8 mouse cellular contexts compared by ENCODE assay signal in genomic region chr11:75655621-75656545, GRCm38 (mm10). TPM values are rescaled to one million over a fixed set of nuclear protein-coding genes. Genes with fewer than 3 reads are reported as not detected.
A peak's percentile ranks its signal among the peaks of the same experiment; 100 is the strongest.
DNase-seq lines count a peak whose midpoint lies in the region; ATAC-seq lines count a peak whose summit lies in the region.

No protein-coding gene starts in this region.

- peak; percentile 56 for DNase-seq in embryo, embryonic 10 days (ENCODE audit: low spot score)
- peak; percentile 78 for DNase-seq in liver, embryonic 11.5 days (ENCODE audit: low spot score)
- peak; percentile 64 for DNase-seq in naive thymus-derived CD4-positive, alpha-beta T cell, adult 2 months (ENCODE audit: low read depth)
- peak; percentile 69 for DNase-seq in splenic B cell, adult 2 months (ENCODE audit: low read depth, low spot score)

- ATAC-seq in erythroblast, adult 5-6 weeks (replicated peaks; ENCODE audit: low FRiP score, poor library complexity, severe bottlenecking): no peak
- peak; percentile 16 for ATAC-seq in granulocyte monocyte progenitor cell, adult 5-6 weeks (replicated peaks; ENCODE audit: poor library complexity, severe bottlenecking)
- peak; percentile 53 for ATAC-seq in intestine, embryonic 16.5 days
- peak; percentile 33 for ATAC-seq in liver, embryonic 11.5 days (replicated peaks; ENCODE audit: low FRiP score)

- no peaks in the 10 kb centered on the region for H3K9me3 ChIP-seq in erythroblast, embryonic 14.5 days (ENCODE audit: control insufficient read depth, low read length)
- no peaks in the 10 kb centered on the region for H3K9me3 ChIP-seq in intestine, embryonic 16.5 days (ENCODE audit: control insufficient read depth, low read length)
- no peaks in the 10 kb centered on the region for H3K9me3 ChIP-seq in liver, embryonic 11.5 days (ENCODE audit: control insufficient read depth, low read length)

- peak overlapping the region; percentile 86 for H3K27ac ChIP-seq in intestine, embryonic 16.5 days (ENCODE audit: low read length)
- H3K27ac ChIP-seq in liver, embryonic 11.5 days (ENCODE audit: low read depth, low read length): peak overlapping the region; percentile 94

- peak overlapping the region; percentile 86 for H3K9ac ChIP-seq in intestine, embryonic 16.5 days (ENCODE audit: low read depth, low read length)
- peak overlapping the region; percentile 84 for H3K9ac ChIP-seq in liver, embryonic 11.5 days (ENCODE audit: low read depth, low read length)

- H3K27me3 ChIP-seq in erythroblast, embryonic 14.5 days (ENCODE audit: control insufficient read depth): no peaks in the 10 kb centered on the region
- H3K27me3 ChIP-seq in intestine, embryonic 16.5 days (replicated peaks; ENCODE audit: control insufficient read depth, insufficient read depth, low read length): no peaks in the 10 kb centered on the region
- no peaks in the 10 kb centered on the region for H3K27me3 ChIP-seq in liver, embryonic 11.5 days (replicated peaks; ENCODE audit: control insufficient read depth, insufficient read depth, low read length)
- H3K27me3 ChIP-seq in splenic B cell, adult 2 months (ENCODE audit: control insufficient read depth, insufficient read depth, low read length, poor library complexity, severe bottlenecking): no peaks in the 10 kb centered on the region

- under 1% methylated on average over 78 of the region's 78 CpGs for WGBS in intestine, embryonic 16.5 days
- WGBS in liver, embryonic 11.5 days: 1% methylated on average over 78 of the region's 78 CpGs

- peak overlapping the region; percentile 80 for H3K4me3 ChIP-seq in erythroblast, embryonic 14.5 days (replicated peaks)
- H3K4me3 ChIP-seq in intestine, embryonic 16.5 days (ENCODE audit: low read length): peak overlapping the region; percentile 81
- H3K4me3 ChIP-seq in liver, embryonic 11.5 days (ENCODE audit: low read depth, low read length): peak overlapping the region; percentile 76

- H3K36me3 ChIP-seq in erythroblast, embryonic 14.5 days (ENCODE audit: control insufficient read depth): peaks cover 38% of the 10 kb centered on the region
- peaks cover 14% of the 10 kb centered on the region for H3K36me3 ChIP-seq in intestine, embryonic 16.5 days (ENCODE audit: control insufficient read depth, insufficient read depth, low read length)
- peaks cover 20% of the 10 kb centered on the region; the same call in 1 of the 2 replicates for H3K36me3 ChIP-seq in liver, embryonic 11.5 days (ENCODE audit: control insufficient read depth, insufficient read depth, low read length)
- H3K36me3 ChIP-seq in splenic B cell, adult 2 months (ENCODE audit: control insufficient read depth, insufficient read depth, low read length, poor library complexity, severe bottlenecking): peaks cover 23% of the 10 kb centered on the region

- H3K4me1 ChIP-seq in erythroblast, embryonic 14.5 days (ENCODE audit: control insufficient read depth): peaks cover 65% of the 10 kb centered on the region
- H3K4me1 ChIP-seq in intestine, embryonic 16.5 days (ENCODE audit: control insufficient read depth, insufficient read depth, low read length): peaks cover 42% of the 10 kb centered on the region
- peaks cover 35% of the 10 kb centered on the region for H3K4me1 ChIP-seq in liver, embryonic 11.5 days (replicated peaks; ENCODE audit: control insufficient read depth, insufficient read depth, low read length)

- H3K4me2 ChIP-seq in intestine, embryonic 16.5 days (ENCODE audit: low read depth, low read length): peak overlapping the region; percentile 90
- peak overlapping the region; percentile 77 for H3K4me2 ChIP-seq in liver, embryonic 11.5 days

RNA-seq across cellular contexts. Expression of gene Myo1c, which starts 5.6 kb away (rescaled TPM):
- 2.4 and 2.6 TPM in 2 replicates for polyA plus RNA-seq in erythroblast, embryonic 14.5 days (2012)
- 4.2 and 8.2 TPM in 2 replicates for total RNA-seq in erythroblast, adult 5-6 weeks (2015; ENCODE audit: low replicate concordance)
- 6.0 and 17.1 TPM in 2 replicates for total RNA-seq in erythroblast, adult 5-6 weeks (2017; ENCODE audit: low replicate concordance)
- 21.2 and 22.1 TPM in 2 replicates for total RNA-seq in granulocyte monocyte progenitor cell, adult 5-6 weeks (2014; fragmentation: Nextera tagmentation)
- 9.7 and 14.8 TPM in 2 replicates for total RNA-seq in granulocyte monocyte progenitor cell, adult 5-6 weeks (2017)
- 45.5 and 51.2 TPM in 2 replicates for polyA plus RNA-seq in intestine, embryonic 16.5 days (2015; fragmentation: Nextera tagmentation; extraction: Ambion mirVana)
- polyA plus RNA-seq in liver, embryonic 11.5 days (2014; fragmentation: Nextera tagmentation; extraction: Ambion mirVana): 37.4 and 41.9 TPM in 2 replicates

RNA-seq across cellular contexts. Expression of gene Crk, which starts 23.2 kb away (rescaled TPM):
- polyA plus RNA-seq in erythroblast, embryonic 14.5 days (2012): 4.4 and 6.6 TPM in 2 replicates
- 10.2 and 16.1 TPM in 2 replicates for total RNA-seq in erythroblast, adult 5-6 weeks (2015; ENCODE audit: low replicate concordance)
- 11.8 and 26.3 TPM in 2 replicates for total RNA-seq in erythroblast, adult 5-6 weeks (2017; ENCODE audit: low replicate concordance)
- 23.8 and 31.7 TPM in 2 replicates for total RNA-seq in granulocyte monocyte progenitor cell, adult 5-6 weeks (2014; fragmentation: Nextera tagmentation)
- total RNA-seq in granulocyte monocyte progenitor cell, adult 5-6 weeks (2017): 33.2 and 38.1 TPM in 2 replicates
- 91.0 and 94.1 TPM in 2 replicates for polyA plus RNA-seq in intestine, embryonic 16.5 days (2015; fragmentation: Nextera tagmentation; extraction: Ambion mirVana)
- polyA plus RNA-seq in liver, embryonic 11.5 days (2014; fragmentation: Nextera tagmentation; extraction: Ambion mirVana): 70.4 and 71.1 TPM in 2 replicates

RNA-seq across cellular contexts. Expression of gene Inpp5k, which starts 25.1 kb away (rescaled TPM):
- polyA plus RNA-seq in erythroblast, embryonic 14.5 days (2012): 7.5 and 8.9 TPM in 2 replicates
- total RNA-seq in erythroblast, adult 5-6 weeks (2015; ENCODE audit: low replicate concordance): 67.3 and 73.2 TPM in 2 replicates
- 50.7 and 78.4 TPM in 2 replicates for total RNA-seq in erythroblast, adult 5-6 weeks (2017; ENCODE audit: low replicate concordance)
- total RNA-seq in granulocyte monocyte progenitor cell, adult 5-6 weeks (2014; fragmentation: Nextera tagmentation): 37.3 and 40.0 TPM in 2 replicates
- total RNA-seq in granulocyte monocyte progenitor cell, adult 5-6 weeks (2017): 26.0 and 35.6 TPM in 2 replicates
- polyA plus RNA-seq in intestine, embryonic 16.5 days (2015; fragmentation: Nextera tagmentation; extraction: Ambion mirVana): 20.8 and 21.9 TPM in 2 replicates
- 21.9 and 22.2 TPM in 2 replicates for polyA plus RNA-seq in liver, embryonic 11.5 days (2014; fragmentation: Nextera tagmentation; extraction: Ambion mirVana)

Comparison
In these comparisons a context has a peak if more than half of its experiments do, and no peak if none do; other contexts are left out.
1. RNA of gene Myo1c, which starts 5.6 kb away (polyA plus RNA-seq): 45.5 to 51.2 TPM in intestine, embryonic 16.5 days and 37.4 to 41.9 TPM in liver, embryonic 11.5 days; 2.4 to 2.6 TPM in erythroblast, embryonic 14.5 days; every median in the first group is over 10 times any median in the second.
2. Peak in every context shown above with its lines, with median percentiles within 50 percentile points of each other: H3K4me3 ChIP-seq and DNase-seq.